Mouse (Mus musculus): ENCODE measurements around the gene Plekhg4.

- no peak for TF ChIP-seq MAFK (IDR thresholded peaks at IDR 0.05; ENCODE audit: insufficient read depth, low read depth, low read length)
- TF ChIP-seq HCFC1 (IDR thresholded peaks at IDR 0.05; ENCODE audit: borderline replicate concordance, insufficient read depth, low read length) = no peak
- no peak for TF ChIP-seq CHD2 (IDR thresholded peaks at IDR 0.05; ENCODE audit: low read depth, low read length)
These were observed 47.4 kb upstream of the Plekhg4 start for GRCm38 (mm10) chr8:105325641-105326093.

Measured in ES-E14 (cell line).